Mouse (Mus musculus) induced T-regulatory cell, adult 2 months (primary cell): ENCODE data around the gene Kbtbd12.
A peak's percentile ranks its signal among the peaks of the same experiment; 100 is the strongest.

ENCODE experiments used
- DNase-seq: peaks from one replicate; pipeline ENCODE4 v3.0.0-alpha.2; 2012; ENCODE audit warnings: low read depth

The Kbtbd12 gene

DNA sequence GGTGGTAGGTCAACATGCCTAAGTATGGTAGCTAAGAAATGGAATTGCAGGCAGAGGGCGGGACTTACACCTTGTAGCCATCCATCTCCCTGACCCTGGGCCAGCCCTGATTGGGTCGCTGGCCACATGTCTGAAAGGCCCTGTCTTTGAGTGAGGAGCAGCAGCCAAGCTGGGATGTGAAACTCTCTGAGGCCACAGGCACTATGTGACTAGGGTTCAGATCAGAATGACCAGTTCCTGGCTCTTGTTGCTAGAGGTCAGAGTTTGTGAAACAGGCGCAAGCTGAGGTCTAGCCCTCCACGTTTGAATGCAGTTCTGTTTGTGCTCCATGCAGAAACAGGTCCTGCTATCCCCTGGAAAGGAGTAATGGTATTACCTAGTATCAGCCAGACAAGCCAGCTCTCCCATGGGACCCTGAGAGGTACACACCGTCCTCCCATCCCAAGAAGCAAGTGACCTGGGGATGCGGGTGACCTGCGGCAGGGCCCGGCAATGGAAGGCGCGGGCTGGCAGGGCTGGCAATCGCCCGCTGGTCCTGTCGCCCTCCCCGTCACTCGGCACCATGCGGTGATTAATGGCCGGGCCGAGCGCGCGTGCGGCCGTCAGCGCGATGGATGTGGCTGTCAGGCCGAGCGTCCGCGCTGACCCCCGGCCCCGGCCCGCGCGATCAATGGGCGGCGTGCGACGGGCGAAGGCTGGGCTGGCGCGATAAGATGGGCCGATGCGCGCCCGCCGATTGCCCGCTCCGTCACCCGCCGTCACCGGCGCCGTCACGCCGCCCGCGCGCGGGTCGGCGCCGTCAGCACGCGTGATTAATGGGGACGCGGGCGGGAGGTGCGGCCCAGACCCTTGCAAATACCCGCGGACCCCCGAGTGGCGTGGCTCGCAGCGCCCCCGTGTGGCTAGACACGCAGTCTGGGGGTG is 138.0 kb downstream of the Kbtbd12 start:
- peak; percentile 55 for DNase-seq
